Mouse (Mus musculus) erythroblast, embryonic 14.5 days (primary cell): ENCODE results near the gene Olfr1135.

ENCODE experiments used
- GATA1 ChIP-seq: IDR thresholded peaks from 2 replicates; pipeline ENCODE4 v1.6.1; 2012; ENCODE audit warnings: low read length, inconsistent platforms, mixed read lengths
- TAL1 ChIP-seq: IDR thresholded peaks from 3 replicates; pipeline ENCODE4 v1.6.1; 2012; ENCODE audit warnings: low read length, inconsistent platforms, mixed read lengths

GRCm38 (mm10) chr2:87637435-87637834, 36.0 kb downstream of the Olfr1135 start, which contains the start of gene Olfr1132:
- TF ChIP-seq TAL1: no peak
- TF ChIP-seq GATA1: no peak
